Mouse (Mus musculus) ES-CJ7 (cell line): ENCODE results near the gene Tmem175.
"Not testable (repeated sequence)": the region's sequence is repeated elsewhere in the genome, so short reads cannot be mapped to it uniquely, and the experiment has no call there.

ENCODE experiments used
- DNase-seq: peaks from one replicate; pipeline ENCODE4 v3.0.0; 2011; ENCODE audit warnings: low read depth, low spot score

Gene Tmem175

GRCm38 (mm10) chr5:108629634-108630483 lies at the start of gene Tmem175, which contains the start of gene Gak:
Gene Tmem175, plus strand, starts transcription at chr5:108629770.
Gene Gak, minus strand, starts transcription at chr5:108629755.
- DNase-seq = peak; percentile 96

- no peak for DNase-seq
Measured at GRCm38 (mm10) chr5:108581361-108581891, 48.1 kb upstream of the Tmem175 start.

- DNase-seq = no peak
Measured at GRCm38 (mm10) chr5:108599923-108600322, 29.6 kb upstream of the Tmem175 start.

- DNase-seq = no peak
Measured at GRCm38 (mm10) chr5:108602537-108602936, 27.0 kb upstream of the Tmem175 start.

- DNase-seq = no peak
Measured at GRCm38 (mm10) chr5:108610426-108610825, 19.1 kb upstream of the Tmem175 start.

- no peak for DNase-seq
Measured at GRCm38 (mm10) chr5:108621870-108622269, 7.7 kb upstream of the Tmem175 start.

GRCm38 (mm10) chr5:108626050-108626660 lies 3.4 kb upstream of the Tmem175 start:
- no peak for DNase-seq

- DNase-seq = peak; percentile 30
Measured at GRCm38 (mm10) chr5:108628891-108629633, 508 bp upstream of the Tmem175 start.

GRCm38 (mm10) chr5:108633676-108634075 lies 4.1 kb downstream of the Tmem175 start:
- DNase-seq = no peak

- not testable (repeated sequence) for DNase-seq
Measured at GRCm38 (mm10) chr5:108634088-108634487, 4.5 kb downstream of the Tmem175 start.

- DNase-seq = no peak
Measured at GRCm38 (mm10) chr5:108636172-108636571, 6.6 kb downstream of the Tmem175 start.

- no peak for DNase-seq
Measured at GRCm38 (mm10) chr5:108643674-108644073, 14.1 kb downstream of the Tmem175 start.

- no peak for DNase-seq
Measured at GRCm38 (mm10) chr5:108645651-108646342, 16.2 kb downstream of the Tmem175 start.

GRCm38 (mm10) chr5:108646343-108646660 lies 16.7 kb downstream of the Tmem175 start:
- DNase-seq = no peak

- no peak for DNase-seq
Measured at GRCm38 (mm10) chr5:108647311-108647710, 17.7 kb downstream of the Tmem175 start.

- no peak for DNase-seq
Measured at GRCm38 (mm10) chr5:108647820-108648465, 18.4 kb downstream of the Tmem175 start.

GRCm38 (mm10) chr5:108648937-108649576 lies 19.5 kb downstream of the Tmem175 start:
- no peak for DNase-seq

GRCm38 (mm10) chr5:108650341-108650740 lies 20.8 kb downstream of the Tmem175 start:
- DNase-seq = no peak

GRCm38 (mm10) chr5:108651136-108651720 lies 21.7 kb downstream of the Tmem175 start:
- DNase-seq = no peak

- peak; percentile 65 for DNase-seq
Measured at GRCm38 (mm10) chr5:108651823-108652222, 22.3 kb downstream of the Tmem175 start.
